Mouse (Mus musculus): ENCODE data around the gene Ndufb4. TPM values are rescaled to one million over a fixed set of nuclear protein-coding genes. Genes with fewer than 3 reads are reported as not detected.
"Not testable (repeated sequence)": the region's sequence is repeated elsewhere in the genome, so short reads cannot be mapped to it uniquely, and the experiment has no call there.

Ndufb4 gene
- total RNA-seq, 2 experiments from 2014 or later: 80.4 to 84.0 TPM

DNA sequence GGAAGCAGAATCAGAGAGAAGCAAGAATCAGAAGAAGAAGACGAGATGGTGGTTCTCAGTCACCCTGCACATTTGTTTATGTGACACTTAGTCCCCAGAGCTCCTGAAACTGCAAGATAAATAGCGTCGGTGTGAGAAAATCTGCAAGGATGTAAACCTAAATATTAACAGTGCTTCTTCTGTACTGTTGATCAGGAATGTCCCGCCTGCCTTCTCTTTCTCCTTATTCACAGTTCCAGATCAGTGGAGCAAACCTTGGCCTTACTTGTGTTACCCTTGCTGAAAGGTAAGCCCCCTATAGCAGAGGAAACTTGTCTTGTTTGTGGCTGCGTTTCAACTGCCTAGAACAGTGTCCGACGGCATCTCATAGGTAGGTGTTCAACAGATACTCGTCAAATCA is 23.3 kb upstream of the Ndufb4 start:
- DNase-seq: no peak

DNA sequence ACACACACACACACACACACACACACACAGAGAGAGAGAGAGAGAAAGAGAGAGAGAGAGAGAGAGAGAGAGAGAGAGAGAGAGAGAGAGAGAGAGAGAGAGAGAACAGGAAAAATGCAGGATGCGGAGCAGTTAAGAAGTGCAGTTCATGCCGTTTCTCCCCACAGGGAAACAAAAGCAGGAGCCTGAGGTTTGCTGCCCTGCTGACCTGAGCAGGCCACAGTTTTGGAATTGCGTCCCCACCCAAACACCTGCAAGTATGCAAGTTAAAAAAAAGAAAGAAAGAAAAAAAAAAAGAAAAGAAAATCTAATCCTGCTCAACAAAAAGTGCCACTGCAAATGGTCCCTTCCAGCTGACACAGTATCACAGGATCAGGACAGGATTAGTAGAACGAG is 22.4 kb upstream of the Ndufb4 start:
- no peak for DNase-seq

DNA sequence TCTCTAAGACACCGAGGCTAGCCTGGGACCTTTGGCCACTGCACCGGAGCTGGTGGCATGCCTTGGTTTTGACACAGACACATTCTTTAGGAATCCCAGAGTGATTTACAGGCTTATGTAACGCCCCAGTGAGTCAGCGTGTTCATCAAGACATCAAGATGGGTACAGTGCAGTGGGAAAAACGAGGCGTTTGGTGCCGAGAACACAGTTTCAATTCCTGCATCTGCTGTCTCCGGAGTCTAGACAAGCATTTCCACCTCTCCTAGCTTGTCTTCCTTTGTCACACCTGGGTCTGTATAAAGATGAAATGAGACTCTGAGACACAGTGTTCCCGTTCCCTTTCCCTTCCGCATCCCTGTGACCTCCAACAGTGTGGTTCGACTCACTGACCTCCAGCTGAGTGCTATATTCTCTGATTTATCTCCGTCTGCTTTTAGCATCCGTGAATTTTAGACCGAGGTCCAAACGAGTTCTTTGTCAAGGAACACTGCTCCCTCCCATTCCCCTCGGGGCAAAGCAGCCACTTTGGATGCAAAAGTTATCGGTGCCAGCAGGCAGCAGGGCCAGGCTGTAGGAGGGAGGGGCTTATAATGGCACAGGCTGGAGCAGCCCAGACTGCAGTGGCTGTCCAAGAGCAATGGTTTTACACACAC is 21.9 kb upstream of the Ndufb4 start:
- DNase-seq: peak; percentile 63 to 70

DNA sequence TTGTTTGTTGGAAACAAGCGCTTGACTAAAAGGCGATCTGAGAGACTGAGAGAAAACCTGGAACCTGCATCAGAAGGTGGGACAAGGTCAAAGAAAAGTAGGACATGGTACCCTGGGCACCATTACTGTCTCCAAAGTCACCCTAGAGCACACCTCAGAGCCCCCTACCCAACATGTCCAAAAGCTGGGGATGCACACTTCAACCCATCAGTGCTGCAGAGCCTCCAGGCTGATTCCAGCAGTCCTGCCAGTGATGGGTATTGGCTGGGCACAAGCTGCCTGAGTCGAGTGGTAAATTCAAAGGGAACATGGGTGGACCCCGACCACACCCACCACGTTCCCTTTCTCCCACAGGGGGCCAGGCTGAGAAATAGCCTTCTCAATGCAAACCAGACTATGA is 21.1 kb upstream of the Ndufb4 start:
- no peak for DNase-seq

DNA sequence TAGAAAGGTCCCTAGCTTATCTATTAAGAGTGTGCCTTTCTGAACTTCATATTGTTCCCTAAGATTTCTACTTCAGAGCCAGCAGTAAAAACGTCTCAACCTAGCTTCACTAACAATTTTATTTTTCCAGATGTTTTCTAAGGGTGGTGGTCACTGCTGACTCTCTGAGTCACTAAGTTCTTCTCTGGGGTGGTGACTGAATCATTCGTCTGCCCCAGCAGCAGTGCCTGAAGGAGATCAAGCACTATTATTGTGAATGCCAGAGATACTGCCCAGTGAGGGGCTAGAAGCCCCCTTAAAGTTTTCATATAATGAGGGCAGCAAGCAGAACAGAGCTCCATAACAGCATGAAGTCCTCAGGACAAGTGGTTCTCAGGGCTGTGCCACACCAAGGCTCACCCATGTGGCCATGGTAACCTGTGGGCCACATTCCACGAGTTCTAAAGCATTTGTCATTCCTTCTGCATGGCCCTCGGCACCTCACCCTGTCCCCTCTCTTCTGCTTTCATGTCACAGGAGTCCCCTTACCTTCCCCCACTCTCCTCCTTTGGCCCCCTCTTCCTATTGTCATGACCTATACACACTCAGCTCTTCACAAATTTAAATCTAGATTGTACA is 16.5 kb upstream of the Ndufb4 start:
- no peak for DNase-seq

DNA sequence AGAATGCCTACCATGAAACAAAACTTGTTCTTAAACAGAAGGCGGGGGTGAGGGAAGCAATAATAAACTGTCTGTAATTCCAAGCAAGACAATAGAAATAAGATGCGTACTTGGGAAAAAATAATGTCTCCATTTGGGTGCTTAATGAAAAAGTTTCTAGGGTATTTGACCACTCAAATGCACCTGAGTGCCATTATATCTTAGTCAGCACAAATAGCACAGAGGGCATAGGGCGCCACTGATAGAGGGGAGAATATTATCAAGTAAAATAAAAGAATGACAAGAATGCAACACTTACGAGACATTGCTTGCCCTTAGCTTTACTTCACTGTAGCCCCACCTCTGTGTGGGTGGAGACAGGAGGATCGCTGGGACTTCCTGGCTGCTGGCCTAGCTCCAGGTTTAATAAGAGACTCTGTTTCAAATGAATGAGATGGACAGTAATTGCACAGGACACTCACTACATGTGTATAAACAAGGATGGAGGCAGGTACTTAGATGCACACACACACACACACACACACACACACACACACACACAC is 11.2 kb upstream of the Ndufb4 start:
- no peak for DNase-seq

DNA sequence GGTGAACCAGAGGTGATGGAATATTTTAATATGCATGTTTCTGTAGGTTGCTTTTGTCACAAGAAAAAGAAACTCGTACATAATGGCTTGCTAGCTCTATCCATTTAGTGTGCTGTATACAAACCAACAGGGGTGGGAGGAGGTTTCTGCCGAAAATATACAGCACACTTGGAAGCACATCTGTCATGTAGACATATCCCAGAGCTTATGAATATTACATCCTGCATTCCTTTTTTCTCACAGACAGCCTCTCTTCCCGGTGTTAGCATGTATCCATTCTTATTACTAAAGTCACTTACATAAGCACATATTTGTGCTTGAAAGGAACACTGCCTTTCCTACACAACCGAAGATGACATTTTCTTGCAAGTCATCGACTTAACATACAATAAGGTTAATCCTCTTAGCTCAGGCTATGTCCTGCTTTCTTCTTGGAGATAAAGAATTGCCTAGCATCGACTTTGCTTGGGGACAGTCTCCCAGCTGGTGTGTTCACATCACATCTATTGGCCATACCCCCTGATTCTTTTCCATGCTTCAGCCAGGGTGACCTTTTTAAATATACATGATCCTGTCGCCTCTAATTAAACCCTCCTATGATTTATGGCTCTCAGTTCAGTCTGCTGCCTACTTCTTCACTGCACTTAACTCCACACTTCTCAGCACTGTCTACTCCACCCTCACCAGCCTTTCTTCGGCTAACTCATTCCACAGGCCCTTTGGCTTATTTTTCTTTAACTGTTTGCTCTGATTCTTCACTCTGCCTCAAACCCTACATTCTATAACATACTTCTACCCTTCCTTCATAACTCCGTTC is 9.6 kb upstream of the Ndufb4 start:
- DNase-seq: no peak

DNA sequence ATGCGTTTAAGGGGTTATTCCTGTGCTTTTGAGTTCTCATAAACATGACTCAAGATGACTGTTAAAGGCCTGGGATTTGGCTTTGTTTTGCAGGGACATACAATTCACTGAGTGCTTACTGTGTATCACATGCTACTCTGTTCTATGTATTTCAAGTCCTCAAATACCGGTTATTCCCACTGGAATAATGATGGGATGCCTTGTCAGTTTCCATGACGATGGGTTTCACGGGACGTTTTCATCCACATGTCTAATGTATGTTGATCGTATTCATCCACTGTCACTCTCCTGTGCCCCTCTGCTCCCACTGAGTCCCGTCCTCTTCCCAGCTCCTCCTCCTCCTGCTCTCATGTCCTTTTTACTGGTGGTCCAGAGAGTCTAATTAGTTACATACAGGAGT is 2.5 kb upstream of the Ndufb4 start:
- DNase-seq: no peak

GRCm38 (mm10) chr16:37655756-37656347 is 1.6 kb upstream of the Ndufb4 start:
- DNase-seq: no peak

DNA sequence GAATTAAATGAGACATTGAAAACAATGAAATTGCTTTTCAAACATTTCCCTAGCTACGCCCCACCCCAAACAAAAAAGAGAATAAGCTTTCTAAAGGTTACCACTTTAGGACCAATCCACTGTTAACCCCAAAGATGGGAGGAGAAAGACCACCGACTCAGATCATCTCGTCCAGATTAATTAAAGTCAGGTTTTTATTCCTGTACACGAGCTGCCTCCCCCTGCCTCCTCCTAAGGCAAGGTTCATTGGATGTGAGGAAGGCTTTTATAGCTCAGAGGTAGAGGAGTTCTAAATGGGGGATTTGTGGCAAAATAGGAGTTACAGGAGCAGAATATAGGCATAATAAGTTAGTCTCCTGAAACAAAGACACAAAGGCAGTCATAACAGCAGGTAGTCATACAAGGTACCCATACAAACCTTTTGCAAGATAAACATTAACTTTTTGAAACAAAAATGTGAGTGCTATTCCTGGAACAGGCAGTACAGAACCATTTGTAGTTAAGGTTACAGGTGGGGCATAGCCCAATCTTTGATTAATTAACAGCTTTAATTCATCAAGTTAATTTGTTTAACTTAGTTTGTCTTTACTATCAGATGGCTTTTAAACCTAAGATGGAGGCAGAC is 690 bp upstream of the Ndufb4 start:
- DNase-seq: no peak

- no peak for DNase-seq
Measured at GRCm38 (mm10) chr16:37653058-37653457, 1.2 kb downstream of the Ndufb4 start.

GRCm38 (mm10) chr16:37652654-37653053 is 1.6 kb downstream of the Ndufb4 start:
- DNase-seq: no peak

DNA sequence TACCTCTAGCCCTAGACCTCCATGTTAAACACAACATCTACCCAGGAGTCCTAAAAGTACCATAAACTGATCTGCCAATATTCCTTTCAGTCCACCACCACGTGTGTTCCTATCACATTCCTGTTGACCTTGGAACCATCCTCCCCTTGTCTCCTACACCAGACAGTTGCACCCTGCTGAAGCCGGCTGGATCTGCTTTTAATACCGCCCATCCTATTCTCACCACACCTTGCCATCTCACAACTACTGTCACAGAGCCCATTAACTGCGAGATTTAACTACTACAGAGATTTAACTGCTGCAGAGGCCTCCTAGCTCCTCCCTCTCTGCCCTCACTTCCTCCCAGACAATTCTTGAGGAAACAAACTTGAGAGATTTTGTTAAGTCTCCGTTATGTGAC is 2.8 kb downstream of the Ndufb4 start:
- no peak for DNase-seq

DNA sequence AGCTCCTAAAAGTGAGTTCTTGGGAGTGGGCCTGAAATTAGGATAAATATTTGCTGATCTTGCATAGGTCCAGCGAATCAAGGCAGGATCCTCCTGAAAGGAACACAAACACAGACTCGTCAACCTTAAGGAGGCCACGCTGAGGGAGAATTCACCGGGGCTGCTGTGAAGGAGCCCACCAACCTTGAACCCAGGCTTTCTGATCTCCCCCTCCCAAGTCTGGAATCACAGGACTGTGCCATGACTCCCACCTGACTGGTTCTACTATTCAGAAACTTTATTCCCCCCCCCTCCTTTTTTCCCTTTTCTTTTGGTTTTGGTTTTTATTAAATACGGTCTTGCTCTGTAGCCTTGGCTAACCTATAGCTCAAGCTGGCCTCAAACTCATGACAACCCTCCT is 5.2 kb downstream of the Ndufb4 start:
- no peak for DNase-seq

DNA sequence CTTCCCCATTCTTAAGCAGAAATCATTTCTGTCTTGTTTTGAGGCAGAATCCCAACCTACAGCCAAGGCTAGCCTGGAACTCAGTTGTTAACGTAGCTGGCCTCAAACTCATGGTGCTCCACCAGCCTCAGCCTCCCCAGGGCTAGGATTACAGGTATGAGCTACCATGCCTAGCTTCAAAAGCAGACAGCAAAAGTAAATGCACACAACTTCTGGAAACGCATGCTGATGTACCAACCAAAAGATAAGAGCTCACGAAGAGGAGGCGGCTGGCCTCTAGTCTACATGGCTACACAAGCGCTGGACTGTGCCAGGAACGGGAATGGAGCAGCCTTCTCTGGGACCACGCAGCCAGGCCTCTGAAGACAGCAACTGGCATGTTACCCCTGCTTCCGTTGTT is 6.3 kb downstream of the Ndufb4 start:
- DNase-seq: no peak

DNA sequence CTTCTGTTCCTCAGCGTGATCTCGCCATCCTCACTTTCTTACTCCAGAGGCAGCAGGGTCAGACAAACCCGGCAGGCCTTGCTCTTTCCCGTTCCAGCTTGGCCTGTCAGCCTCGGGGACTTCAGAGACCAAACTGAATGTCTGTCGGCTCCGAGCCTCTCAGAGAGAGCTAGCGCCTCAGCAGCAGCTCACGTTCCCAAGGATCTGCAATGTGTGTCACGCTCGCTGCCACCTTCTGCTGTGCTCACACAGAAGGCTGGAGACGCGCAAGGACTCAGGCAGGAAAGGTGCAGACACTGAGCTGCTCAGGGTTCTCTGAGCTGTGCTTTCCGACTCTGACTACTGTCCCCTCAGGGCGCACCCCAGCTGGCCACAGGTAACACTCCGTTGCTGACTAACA is 7.2 kb downstream of the Ndufb4 start:
- no peak for DNase-seq

DNA sequence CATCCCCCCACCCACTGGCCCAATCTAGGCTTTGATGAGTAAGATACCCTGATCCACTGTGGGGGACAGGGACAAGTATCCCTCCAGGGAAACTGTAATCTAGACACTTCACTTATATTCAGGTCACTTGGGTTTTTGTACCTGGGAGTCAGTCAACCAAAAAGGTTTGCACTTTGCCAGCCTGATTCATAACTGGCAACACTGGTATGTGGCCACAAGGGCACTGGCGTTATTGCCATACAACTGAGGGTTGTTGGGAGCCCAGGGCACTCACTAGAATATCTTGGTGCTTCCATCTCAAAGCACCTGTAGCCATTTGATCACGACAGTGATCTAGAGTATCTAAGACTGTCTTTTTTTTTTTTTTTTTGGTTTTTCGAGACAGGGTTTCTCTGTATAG is 8.5 kb downstream of the Ndufb4 start:
- no peak for DNase-seq

DNA sequence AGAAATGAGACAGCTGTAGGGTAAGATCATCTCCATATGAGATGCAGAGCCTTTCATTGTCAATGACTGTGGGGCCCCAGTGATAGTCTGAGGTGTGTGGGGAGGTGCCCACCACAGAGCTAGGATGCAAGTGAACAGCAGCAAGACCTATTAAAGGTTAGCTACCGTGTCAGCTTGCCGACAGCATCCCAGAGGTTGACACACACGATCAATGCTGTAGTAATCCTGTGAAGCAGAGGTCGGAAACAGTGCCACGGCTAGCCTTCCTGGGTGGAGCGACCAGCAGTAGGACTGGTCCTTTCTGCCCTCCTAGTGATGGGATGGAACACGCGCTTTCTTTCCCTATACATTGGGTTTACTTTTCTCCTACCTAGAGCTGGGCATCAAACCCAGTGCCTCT is 9.0 kb downstream of the Ndufb4 start:
- DNase-seq: no peak

DNA sequence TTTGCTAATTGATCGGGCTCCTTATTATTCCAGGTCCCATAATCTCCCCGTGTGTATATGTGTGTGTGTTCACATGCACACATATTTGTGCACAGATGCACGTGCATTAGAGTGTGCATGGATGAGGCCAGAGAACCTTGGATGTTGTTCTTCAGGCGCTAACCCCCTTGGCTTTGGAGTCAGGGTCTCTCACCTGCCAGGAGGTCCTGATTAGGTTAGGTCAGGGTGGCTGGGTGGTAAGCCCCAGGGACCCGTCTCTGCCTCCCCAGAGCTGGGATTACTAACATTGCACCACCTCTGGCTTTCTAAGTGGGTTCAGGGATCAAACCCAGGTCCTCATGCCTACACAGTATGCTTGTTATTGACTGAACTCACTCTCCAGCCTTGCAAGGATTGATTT is 9.8 kb downstream of the Ndufb4 start:
- DNase-seq: no peak

- DNase-seq: not testable (repeated sequence)
Measured at GRCm38 (mm10) chr16:37640522-37640921, 13.7 kb downstream of the Ndufb4 start.

DNA sequence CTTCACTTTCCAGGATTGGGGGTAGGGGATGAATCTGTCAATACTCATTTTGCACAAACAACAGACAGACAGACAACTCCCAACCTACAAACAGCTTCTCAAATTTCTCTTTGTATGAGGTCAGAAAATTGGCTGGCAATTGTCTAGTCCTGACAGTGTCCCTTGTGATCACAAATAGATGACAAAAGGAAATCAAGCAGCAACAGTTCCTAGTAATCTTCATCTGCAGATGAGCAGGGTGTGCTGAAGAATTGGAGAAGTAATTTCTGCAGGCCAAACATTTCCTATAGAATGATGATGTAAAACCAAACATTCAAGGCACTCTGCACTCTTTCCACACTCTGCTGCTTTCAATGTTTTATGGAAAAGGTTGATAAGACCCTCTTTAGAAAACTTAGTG is 16.5 kb downstream of the Ndufb4 start:
- no peak for DNase-seq

GRCm38 (mm10) chr16:37636107-37636506 is 18.1 kb downstream of the Ndufb4 start:
- no peak for DNase-seq

- no peak for DNase-seq
Measured at GRCm38 (mm10) chr16:37635095-37635494, 19.2 kb downstream of the Ndufb4 start.
